Mouse (Mus musculus) left cerebral cortex, adult 9 months (tissue): Measurements from ENCODE around the gene Cela1.

Experiments used
- DNase-seq, 2 experiments: peaks; one replicate each; pipeline ENCODE4 v3.0.0; 2022; ENCODE audit warnings: low spot score in 2 of 2

The Cela1 gene

GRCm38 (mm10) chr15:100705376-100705775 lies 17.7 kb upstream of the Cela1 start:
- DNase-seq: no peak

- DNase-seq: no peak
These were observed 16.2 kb upstream of the Cela1 start for GRCm38 (mm10) chr15:100703913-100704312.

DNA sequence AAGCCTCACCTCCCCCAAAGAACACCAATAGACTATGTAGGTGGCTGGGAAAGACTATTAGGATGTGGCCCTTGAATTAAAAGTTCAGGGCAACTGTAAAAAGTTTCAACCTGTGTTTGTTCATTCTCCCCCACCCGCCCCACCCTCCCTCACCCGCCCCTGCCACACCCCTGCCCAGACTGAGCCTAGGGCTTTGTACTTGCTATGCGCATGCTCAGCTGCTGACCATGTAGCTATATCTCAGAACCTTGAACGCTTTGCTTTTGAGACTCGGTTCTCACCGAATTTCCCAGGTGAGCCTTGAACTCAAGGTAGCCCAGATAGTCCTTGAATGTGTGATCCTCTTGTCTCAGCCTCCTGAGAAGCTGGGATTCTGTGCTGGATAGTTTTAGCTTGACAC lies 14.1 kb upstream of the Cela1 start:
- DNase-seq: no peak

GRCm38 (mm10) chr15:100701108-100701507 lies 13.4 kb upstream of the Cela1 start:
- DNase-seq: no peak

GRCm38 (mm10) chr15:100700424-100700823 lies 12.7 kb upstream of the Cela1 start:
- no peak for DNase-seq

GRCm38 (mm10) chr15:100699386-100699785 lies 11.7 kb upstream of the Cela1 start:
- DNase-seq: no peak

DNA sequence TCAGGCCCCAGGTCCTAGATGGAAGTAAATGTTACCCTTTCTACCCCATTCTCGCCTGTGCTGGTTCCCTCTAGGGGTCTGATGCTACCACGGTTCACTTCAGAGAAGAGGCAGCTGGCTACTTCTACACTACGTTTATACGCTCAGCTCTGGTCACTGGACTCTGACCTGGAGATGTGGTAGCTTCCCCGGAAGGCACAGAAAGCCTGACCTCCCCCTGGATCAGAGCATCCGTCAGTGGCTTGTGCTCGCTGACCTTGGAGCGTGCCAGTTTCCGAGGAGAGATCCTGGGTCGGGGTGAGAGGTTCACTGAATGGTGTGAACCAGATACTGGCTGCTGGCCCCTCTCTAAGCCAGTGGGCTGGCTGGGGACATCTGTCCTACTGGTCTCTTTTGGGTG lies 10.4 kb upstream of the Cela1 start:
- no peak for DNase-seq

DNA sequence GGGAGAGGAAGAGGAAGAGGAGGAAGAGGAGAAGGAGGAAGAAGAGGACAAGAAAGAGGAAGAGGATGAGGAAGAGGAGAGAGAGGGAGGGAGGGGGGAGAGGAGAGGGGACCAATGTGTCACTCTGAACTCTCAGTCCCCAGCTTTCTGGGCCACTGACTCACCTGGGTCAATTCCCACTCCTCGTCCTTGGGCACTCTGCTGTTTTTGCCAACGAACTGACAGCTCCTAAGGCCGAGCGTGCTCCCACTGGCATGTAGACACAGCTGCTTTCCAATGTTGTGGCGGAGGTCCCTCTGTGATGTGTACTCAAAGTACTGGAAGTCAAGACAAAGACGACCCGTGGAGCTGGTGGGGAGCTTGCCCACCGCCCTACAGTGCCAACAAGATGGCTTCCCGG lies 6.7 kb upstream of the Cela1 start:
- no peak for DNase-seq

- DNase-seq: no peak
These were observed 4.3 kb upstream of the Cela1 start for GRCm38 (mm10) chr15:100691990-100692389.

- peak in 1 of 2 experiments; percentile 49 for DNase-seq
These were observed 732 bp downstream of the Cela1 start for GRCm38 (mm10) chr15:100686989-100687388.

- no peak for DNase-seq
These were observed 1.3 kb downstream of the Cela1 start for GRCm38 (mm10) chr15:100686434-100686833.

DNA sequence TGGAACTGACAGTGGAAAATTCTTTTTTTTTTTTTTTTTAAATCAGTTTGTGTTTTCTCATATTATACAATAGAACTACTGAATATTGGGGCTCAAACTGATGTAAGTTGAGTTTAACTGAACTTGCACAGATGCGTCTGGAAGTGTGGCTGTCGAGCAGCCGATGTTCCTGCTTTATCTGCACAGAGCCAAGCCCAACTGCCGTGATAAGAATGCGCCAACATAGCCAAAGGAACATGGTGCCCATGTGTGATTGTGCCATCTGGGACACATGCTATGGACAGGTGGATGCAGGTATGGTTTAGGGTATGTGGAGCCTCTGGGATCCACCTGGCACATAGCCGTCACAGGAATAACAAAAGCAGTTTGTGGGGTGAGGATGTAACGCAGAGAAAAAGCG lies 1.9 kb downstream of the Cela1 start:
- DNase-seq: no peak

- no peak for DNase-seq
These were observed 2.5 kb downstream of the Cela1 start for GRCm38 (mm10) chr15:100685255-100685654.

GRCm38 (mm10) chr15:100684450-100684849 lies 3.3 kb downstream of the Cela1 start:
- DNase-seq: no peak

GRCm38 (mm10) chr15:100683041-100683440 lies 4.7 kb downstream of the Cela1 start:
- DNase-seq: peak in 1 of 2 experiments; percentile 86

DNA sequence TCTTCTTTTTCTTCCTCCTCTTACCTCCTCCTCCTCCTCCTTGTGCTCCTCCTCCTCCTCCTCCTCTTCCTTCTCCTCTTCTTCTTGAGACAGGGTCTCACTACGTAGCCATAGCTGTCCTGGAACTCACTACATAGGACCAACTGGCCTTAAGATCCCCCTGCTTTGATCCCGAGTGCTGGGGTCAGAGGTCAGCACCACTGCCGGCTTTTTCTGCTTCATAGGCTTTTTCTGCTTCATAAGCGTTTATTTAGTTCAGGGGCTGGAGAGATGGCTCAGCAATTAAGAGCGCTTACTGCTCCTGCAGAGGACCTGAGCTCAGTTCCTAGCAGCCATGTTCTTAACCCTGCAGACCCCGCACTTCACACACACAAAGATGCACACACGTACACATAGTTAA lies 6.0 kb downstream of the Cela1 start:
- no peak for DNase-seq

DNA sequence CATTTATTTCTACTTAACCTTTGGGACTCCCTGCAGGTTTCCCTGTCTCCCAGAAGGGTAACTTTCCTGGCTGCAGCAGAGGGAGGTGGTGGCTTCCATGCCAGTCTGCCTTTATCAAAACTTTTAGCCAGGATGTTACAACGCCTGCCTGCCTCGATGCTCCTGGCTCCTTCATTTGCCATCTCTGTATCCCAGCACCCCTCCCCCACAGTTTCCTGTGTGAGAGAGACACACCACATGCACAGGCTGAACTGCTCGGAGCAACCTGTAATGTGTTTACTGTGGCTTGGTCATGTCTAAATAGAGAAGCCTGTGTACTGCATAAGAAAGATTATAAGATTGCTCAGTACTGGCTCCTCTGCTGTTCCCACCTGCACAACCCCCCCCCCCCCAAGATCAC lies 7.3 kb downstream of the Cela1 start:
- DNase-seq: no peak

DNA sequence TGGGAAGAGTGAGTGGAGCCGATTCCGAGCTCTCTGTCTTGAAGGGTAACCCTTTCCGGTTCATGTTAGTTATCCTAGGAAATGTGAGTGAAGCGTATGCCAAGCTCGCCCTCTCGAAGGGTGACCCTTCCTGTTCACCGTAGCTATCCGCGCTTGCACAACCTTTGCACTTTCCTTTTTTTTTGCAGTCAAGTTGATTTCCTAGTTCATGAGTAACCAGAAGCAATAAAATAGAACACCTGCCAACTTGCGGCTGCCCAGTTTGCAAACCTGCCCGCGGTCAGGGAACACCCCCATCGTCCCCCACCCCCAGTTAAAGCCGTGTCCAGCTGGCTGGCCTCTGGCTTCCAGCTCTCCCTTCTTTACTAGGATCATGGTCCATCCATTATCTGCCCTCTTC lies 8.7 kb downstream of the Cela1 start:
- DNase-seq: no peak

DNA sequence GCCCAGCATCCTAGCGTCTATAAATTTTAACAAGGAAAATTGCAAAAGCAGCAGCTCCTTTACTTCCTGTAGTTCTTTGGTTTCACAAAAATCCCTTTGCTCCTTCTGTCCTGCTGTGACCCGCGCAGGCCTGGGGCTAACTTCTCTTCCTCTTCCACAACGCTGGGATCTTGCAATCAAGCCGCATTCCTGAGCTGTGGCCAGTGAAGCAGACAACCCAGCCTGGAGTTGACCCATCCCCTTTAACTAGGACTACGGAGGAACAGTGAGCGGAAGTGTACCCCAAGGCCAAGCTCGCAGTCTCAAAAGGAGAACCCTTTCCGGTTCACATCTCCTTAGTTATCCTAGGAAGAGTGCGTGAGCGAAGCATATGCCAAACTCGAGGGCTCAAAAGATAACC lies 9.1 kb downstream of the Cela1 start:
- DNase-seq: no peak

GRCm38 (mm10) chr15:100677675-100678074 lies 10.0 kb downstream of the Cela1 start:
- DNase-seq: no peak

DNA sequence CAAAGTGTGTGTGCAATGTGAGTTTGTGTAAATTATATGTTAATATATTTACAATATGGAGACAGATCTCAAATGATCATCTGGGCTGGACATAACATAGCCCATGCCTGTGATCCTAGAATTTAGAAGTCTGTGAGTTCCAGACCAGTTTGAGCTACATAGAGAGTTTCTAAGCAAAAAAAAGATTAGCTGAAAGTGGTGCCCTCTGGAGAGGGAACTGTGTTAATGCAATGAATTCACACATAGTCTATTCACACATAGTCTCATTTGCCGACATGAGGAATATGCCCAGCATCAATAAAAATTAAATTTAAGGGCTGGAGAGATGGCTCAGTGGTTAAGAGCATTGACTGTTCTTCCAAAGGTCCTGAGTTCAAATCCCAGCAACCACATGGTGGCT lies 11.2 kb downstream of the Cela1 start:
- no peak for DNase-seq

DNA sequence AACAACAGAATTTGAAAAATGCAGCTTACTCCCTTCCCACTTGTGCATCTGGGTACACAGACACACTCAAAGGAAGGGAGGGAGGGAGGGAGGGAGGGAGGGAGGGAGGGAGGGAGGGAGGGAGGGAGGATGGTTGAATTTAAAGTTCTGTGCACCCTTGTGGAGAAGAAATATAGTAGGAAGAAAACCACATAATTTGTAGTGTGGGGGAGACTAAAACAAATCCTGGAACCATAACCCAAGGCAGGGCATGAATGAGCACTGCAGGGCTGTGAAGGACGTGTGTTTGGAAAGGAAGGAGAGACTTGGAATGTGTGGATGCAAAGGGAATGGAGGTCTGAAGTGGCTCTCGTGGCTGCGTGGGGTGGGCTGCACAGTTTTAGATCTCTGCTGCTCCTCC lies 12.2 kb downstream of the Cela1 start:
- no peak for DNase-seq

DNA sequence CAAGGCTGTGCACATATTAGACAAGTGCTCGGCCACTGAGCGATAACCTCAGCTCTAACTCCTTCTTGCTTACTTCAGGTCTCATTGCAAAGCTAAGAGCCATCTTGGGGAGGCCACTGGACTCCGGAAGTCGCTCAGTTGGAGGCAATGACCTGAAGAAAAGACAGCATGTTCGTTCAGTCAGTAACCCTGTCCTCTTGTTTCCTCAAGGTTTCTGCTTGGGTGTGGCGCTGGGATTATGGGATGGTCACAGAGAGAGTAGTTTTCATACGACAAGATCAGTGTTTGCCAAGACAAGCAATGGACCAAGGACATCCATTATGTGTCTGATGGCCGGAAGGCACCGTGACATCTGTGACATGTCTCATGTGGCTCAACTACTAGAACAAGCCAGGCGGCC lies 13.2 kb downstream of the Cela1 start:
- no peak for DNase-seq

DNA sequence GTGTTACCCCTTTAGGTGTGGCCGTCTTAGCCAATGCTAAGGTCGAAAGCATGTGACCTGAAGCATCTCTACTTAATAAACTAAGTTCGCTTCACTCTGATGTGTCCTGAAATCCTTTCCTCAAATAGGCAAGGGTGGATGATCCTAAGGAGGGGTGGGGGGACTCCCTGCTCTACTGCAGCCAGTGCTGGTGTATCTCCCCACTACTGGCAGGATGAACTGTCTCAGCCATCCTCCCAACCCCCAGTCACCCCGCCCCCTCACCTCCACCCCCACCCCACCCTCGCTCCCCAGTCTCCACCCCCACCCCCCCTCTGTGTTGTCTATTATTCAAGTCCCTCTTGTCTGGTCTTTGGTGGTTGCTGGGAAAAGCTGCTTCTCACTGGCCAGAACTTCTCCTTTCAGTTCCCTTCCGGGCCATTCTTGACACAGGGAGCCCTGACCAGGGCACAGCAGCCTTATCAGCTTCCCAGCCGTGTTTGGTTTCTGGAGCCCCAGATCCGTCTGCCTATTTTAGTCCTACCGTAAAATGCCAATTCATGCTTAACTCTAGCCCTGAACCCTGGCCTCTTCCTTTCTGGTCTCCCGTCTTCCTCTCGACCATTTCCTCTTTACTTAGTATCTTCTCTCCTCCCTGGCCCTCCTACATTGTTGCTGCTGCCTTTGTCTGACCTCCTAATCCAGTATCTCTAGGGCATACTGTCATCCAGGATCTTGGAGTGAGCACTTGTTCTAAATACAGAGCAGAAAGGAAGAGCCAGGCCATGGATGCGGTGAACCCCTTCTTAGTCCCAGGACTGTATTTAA lies 13.9 kb downstream of the Cela1 start:
- no peak for DNase-seq
